Mouse (Mus musculus) spleen, adult 2 months (tissue): ENCODE results near the gene Ctrc.

Experiments used
- CTCF ChIP-seq: fragments of 200-500 bp; IDR thresholded peaks from 2 replicates; pipeline ENCODE4 v1.5.1; 2011; ENCODE audit warnings: mild to moderate bottlenecking, inconsistent platforms; ENCODE audit not compliant: insufficient read depth, insufficient read length, insufficient replicate concordance; ENCODE audit errors: extremely low read depth
- POLR2A ChIP-seq: fragments of 200-500 bp; IDR thresholded peaks from 2 replicates; pipeline ENCODE4 v1.6.1; 2011; ENCODE audit warnings: low read depth, low read length, inconsistent platforms

GRCm38 (mm10) chr4:141811375-141811774 is 34.8 kb downstream of the Ctrc start:
- TF ChIP-seq CTCF (no peak), POLR2A (no peak)
